Mouse (Mus musculus) spleen, embryonic (tissue): ENCODE data around the gene Wnt6.

Experiments used
- CTCF ChIA-PET: fragments of 350-600 bp; sonication (Branson Sonifier 250); formaldehyde crosslinking; loops from one replicate; lab custom pipeline; 2022; lab: Charles Lee

Gene Wnt6

GRCm38 (mm10) chr1:74774062-74774461 is 2.4 kb downstream of the Wnt6 start:
- CTCF ChIA-PET: interaction anchor here (0.7 kb wide), 1 partner anchor 27 kb away, joined by 3 read pairs; no protein-coding TSS in a partner anchor

GRCm38 (mm10) chr1:74775816-74776215 is 4.1 kb downstream of the Wnt6 start:
- CTCF ChIA-PET: no interaction called here

GRCm38 (mm10) chr1:74778934-74779486 is 7.3 kb downstream of the Wnt6 start:
- CTCF ChIA-PET: no interaction called here

GRCm38 (mm10) chr1:74782045-74782444 is 10.4 kb downstream of the Wnt6 start:
- CTCF ChIA-PET: interaction anchor here (0.5 to 1.5 kb wide), 2 partner anchors 22 to 113 kb away, joined by 3 to 5 read pairs; no protein-coding TSS in a partner anchor

- CTCF ChIA-PET: no interaction called here
Measured at GRCm38 (mm10) chr1:74783554-74783953, 11.9 kb downstream of the Wnt6 start.

- CTCF ChIA-PET: interaction anchor here (0.6 kb wide), 1 partner anchor 402 kb away, joined by 10 read pairs; no protein-coding TSS in a partner anchor
Measured at GRCm38 (mm10) chr1:74784041-74784759, 12.5 kb downstream of the Wnt6 start.

- CTCF ChIA-PET: interaction anchor here (1.1 to 2.4 kb wide), 4 partner anchors 9 to 20 kb away, joined by 4 to 24 read pairs (median 7); no protein-coding TSS in a partner anchor
Measured at GRCm38 (mm10) chr1:74787846-74788245, 16.2 kb downstream of the Wnt6 start.

GRCm38 (mm10) chr1:74788603-74789176 is 17.0 kb downstream of the Wnt6 start:
- CTCF ChIA-PET: interaction anchor here (0.5 to 2.4 kb wide), 6 partner anchors 8 to 83 kb away, joined by 3 to 24 read pairs (median 5); no protein-coding TSS in a partner anchor

GRCm38 (mm10) chr1:74790095-74790494 is 18.4 kb downstream of the Wnt6 start:
- CTCF ChIA-PET: no interaction called here

GRCm38 (mm10) chr1:74791249-74791648 is 19.6 kb downstream of the Wnt6 start, which contains the start of gene Wnt10a:
Gene Wnt10a, plus strand, starts transcription at chr1:74791516.
- CTCF ChIA-PET: interaction anchor here (2.1 to 4.0 kb wide), 2 partner anchors 12 to 16 kb away, joined by 6 to 20 read pairs; no protein-coding TSS in a partner anchor

- CTCF ChIA-PET: interaction anchor here (2.1 to 4.0 kb wide), 2 partner anchors 10 to 14 kb away, joined by 6 to 20 read pairs; no protein-coding TSS in a partner anchor
Measured at GRCm38 (mm10) chr1:74792831-74793660, 21.4 kb downstream of the Wnt6 start.

- CTCF ChIA-PET: interaction anchor here (0.6 to 4.0 kb wide), 3 partner anchors 12 to 1906 kb away, joined by 3 to 20 read pairs (median 3); no protein-coding TSS in a partner anchor
Measured at GRCm38 (mm10) chr1:74794487-74795144, 22.9 kb downstream of the Wnt6 start.

GRCm38 (mm10) chr1:74795145-74795529 is 23.4 kb downstream of the Wnt6 start:
- CTCF ChIA-PET: interaction anchor here (0.6 to 4.0 kb wide), 3 partner anchors 12 to 1907 kb away, joined by 3 to 20 read pairs (median 3); no protein-coding TSS in a partner anchor

- CTCF ChIA-PET: interaction anchor here (0.6 to 1.5 kb wide), 4 partner anchors 9 to 972 kb away, joined by 3 to 4 read pairs (median 3); no protein-coding TSS in a partner anchor
Measured at GRCm38 (mm10) chr1:74797459-74797858, 25.8 kb downstream of the Wnt6 start.

GRCm38 (mm10) chr1:74800424-74800888 is 28.8 kb downstream of the Wnt6 start:
- CTCF ChIA-PET: interaction anchor here (0.5 to 2.7 kb wide), 2 partner anchors 12 to 79 kb away, joined by 3 to 8 read pairs; no protein-coding TSS in a partner anchor

- CTCF ChIA-PET: interaction anchor here (0.6 to 2.7 kb wide), 2 partner anchors 13 to 40 kb away, joined by 3 to 8 read pairs; no protein-coding TSS in a partner anchor
Measured at GRCm38 (mm10) chr1:74801631-74802140, 30.0 kb downstream of the Wnt6 start.

- CTCF ChIA-PET: interaction anchor here (0.6 to 2.7 kb wide), 3 partner anchors 11 to 128 kb away, joined by 4 to 8 read pairs (median 6); partner anchors contain the start of gene Wnt10a
Measured at GRCm38 (mm10) chr1:74802795-74803656, 31.3 kb downstream of the Wnt6 start.

GRCm38 (mm10) chr1:74804211-74804870 is 32.6 kb downstream of the Wnt6 start:
- CTCF ChIA-PET: interaction anchor here (0.6 to 1.5 kb wide), 2 partner anchors 23 to 126 kb away, joined by 3 to 4 read pairs; no protein-coding TSS in a partner anchor
